Mouse (Mus musculus): ENCODE measurements around the gene Ret. TPM values are rescaled to one million over a fixed set of nuclear protein-coding genes. Genes with fewer than 3 reads are reported as not detected.

The Ret gene
- total RNA-seq, 2 experiments from 2014 or later, result 3.4 to 5.2 TPM

GRCm38 (mm10) chr6:118195108-118195507 lies 2.4 kb downstream of the Ret start:
- no peak overlapping the region for H3K27ac ChIP-seq
- TF ChIP-seq CTCF (IDR thresholded peaks at IDR 0.05), result peak; percentile 74
- no peak overlapping the region for H3K4me3 ChIP-seq
- intact Hi-C loops (cut with DNase I), result loop anchor here (2.0 kb wide), 1 partner anchor 184 kb away; no protein-coding TSS in a partner anchor
- DNase-seq (ENCODE audit: extremely low spot score in 1 of 2, low spot score in 2 of 2), result peak; percentile 51 to 52

- no peak overlapping the region for H3K27ac ChIP-seq
- DNase-seq (ENCODE audit: extremely low spot score in 1 of 2, low spot score in 2 of 2), result no peak
- H3K4me3 ChIP-seq, result no peak overlapping the region
- no peak for TF ChIP-seq CTCF (IDR thresholded peaks at IDR 0.05)
- intact Hi-C loops (cut with DNase I), result no loop called here
Measured at GRCm38 (mm10) chr6:118192882-118193281, 4.6 kb downstream of the Ret start.

GRCm38 (mm10) chr6:118192199-118192598 lies 5.3 kb downstream of the Ret start:
- Histone ChIP-seq H3K27ac (no peak overlapping the region), H3K4me3 (no peak overlapping the region)
- intact Hi-C loops (cut with DNase I), result no loop called here
- no peak for DNase-seq (ENCODE audit: extremely low spot score in 1 of 2, low spot score in 2 of 2)
- TF ChIP-seq CTCF (IDR thresholded peaks at IDR 0.05), result no peak

GRCm38 (mm10) chr6:118189764-118190163 lies 7.8 kb downstream of the Ret start:
- no peak for TF ChIP-seq CTCF (IDR thresholded peaks at IDR 0.05)
- no peak overlapping the region for H3K27ac ChIP-seq
- DNase-seq (ENCODE audit: extremely low spot score in 1 of 2, low spot score in 2 of 2), result no peak
- H3K4me3 ChIP-seq, result no peak overlapping the region
- intact Hi-C loops (cut with DNase I), result no loop called here

GRCm38 (mm10) chr6:118188599-118188998 lies 8.9 kb downstream of the Ret start:
- Histone ChIP-seq H3K4me3 (no peak overlapping the region), H3K27ac (no peak overlapping the region)
- TF ChIP-seq CTCF (IDR thresholded peaks at IDR 0.05), result no peak
- intact Hi-C loops (cut with DNase I), result no loop called here
- DNase-seq (ENCODE audit: extremely low spot score in 1 of 2, low spot score in 2 of 2), result no peak

GRCm38 (mm10) chr6:118187285-118187641 lies 10.3 kb downstream of the Ret start:
- Histone ChIP-seq H3K4me3 (no peak overlapping the region), H3K27ac (no peak overlapping the region)
- no peak for TF ChIP-seq CTCF (IDR thresholded peaks at IDR 0.05)
- no peak for DNase-seq (ENCODE audit: extremely low spot score in 1 of 2, low spot score in 2 of 2)
- intact Hi-C loops (cut with DNase I), result no loop called here

GRCm38 (mm10) chr6:118186620-118187284 lies 10.8 kb downstream of the Ret start:
- intact Hi-C loops (cut with DNase I), result no loop called here
- Histone ChIP-seq H3K27ac (no peak overlapping the region), H3K4me3 (no peak overlapping the region)
- DNase-seq (ENCODE audit: extremely low spot score in 1 of 2, low spot score in 2 of 2), result no peak
- no peak for TF ChIP-seq CTCF (IDR thresholded peaks at IDR 0.05)

GRCm38 (mm10) chr6:118184126-118184525 lies 13.4 kb downstream of the Ret start:
- TF ChIP-seq CTCF (IDR thresholded peaks at IDR 0.05), result no peak
- Histone ChIP-seq H3K27ac (no peak overlapping the region), H3K4me3 (no peak overlapping the region)
- intact Hi-C loops (cut with DNase I), result no loop called here
- no peak for DNase-seq (ENCODE audit: extremely low spot score in 1 of 2, low spot score in 2 of 2)

GRCm38 (mm10) chr6:118180085-118180423 lies 17.5 kb downstream of the Ret start:
- no peak for TF ChIP-seq CTCF (IDR thresholded peaks at IDR 0.05)
- intact Hi-C loops (cut with DNase I), result no loop called here
- no peak for DNase-seq (ENCODE audit: extremely low spot score in 1 of 2, low spot score in 2 of 2)
- Histone ChIP-seq H3K27ac (no peak overlapping the region), H3K4me3 (no peak overlapping the region)

- intact Hi-C loops (cut with DNase I), result loop anchor here (1.0 kb wide), 1 partner anchor 200 kb away; no protein-coding TSS in a partner anchor
- no peak overlapping the region for H3K4me3 ChIP-seq
- peak; percentile 99 for TF ChIP-seq CTCF (IDR thresholded peaks at IDR 0.05)
- no peak overlapping the region for H3K27ac ChIP-seq
- DNase-seq (ENCODE audit: extremely low spot score in 1 of 2, low spot score in 2 of 2), result peak; percentile 62 to 75
Measured at GRCm38 (mm10) chr6:118179316-118180084, 18.0 kb downstream of the Ret start.

GRCm38 (mm10) chr6:118173975-118174328 lies 23.6 kb downstream of the Ret start:
- intact Hi-C loops (cut with DNase I), result no loop called here
- no peak for DNase-seq (ENCODE audit: extremely low spot score in 1 of 2, low spot score in 2 of 2)
- Histone ChIP-seq H3K27ac (no peak overlapping the region), H3K4me3 (no peak overlapping the region)
- no peak for TF ChIP-seq CTCF (IDR thresholded peaks at IDR 0.05)

GRCm38 (mm10) chr6:118173251-118173974 lies 24.1 kb downstream of the Ret start:
- peak in 1 of 2 experiments; percentile 25 for DNase-seq (ENCODE audit: extremely low spot score in 1 of 2, low spot score in 2 of 2)
- Histone ChIP-seq H3K27ac (no peak overlapping the region), H3K4me3 (no peak overlapping the region)
- TF ChIP-seq CTCF (IDR thresholded peaks at IDR 0.05), result no peak
- intact Hi-C loops (cut with DNase I), result no loop called here

Measured in left cerebral cortex, adult 2 months (tissue).